Comparison of ENCODE assay signal across 9 mouse cellular contexts in genomic region chr12:70136185-70136756, GRCm38 (mm10). TPM values are rescaled to one million over a fixed set of nuclear protein-coding genes. Genes with fewer than 3 reads are reported as not detected.
DNase-seq lines count a peak whose midpoint lies in the region; ATAC-seq and TF ChIP-seq lines count a peak whose summit lies in the region.
"Had no signal": no experiment of that assay in that cellular context is flagged by ENCODE, and none has a peak within 500 bp of the region (broad histone marks: within the 10 kb centered on the region; RNA-seq: fewer than 3 reads in every experiment).

No protein-coding gene starts in this region.

- H3K4me2 ChIP-seq in heart, embryonic 11.5 days = no peak overlapping the region
- peak overlapping the region; percentile 32 for H3K4me2 ChIP-seq in lung, postnatal 0 days (replicated peaks; ENCODE audit: low read depth, low read length)
- H3K4me2 ChIP-seq in midbrain, embryonic 13.5 days (replicated peaks) = no peak overlapping the region

- ATAC-seq in heart, embryonic 11.5 days (replicated peaks; ENCODE audit: insufficient number of reproducible peaks, low FRiP score, low TSS enrichment) = no peak
- peak; percentile 97 for ATAC-seq in activated CD4-positive, CD25-positive, alpha-beta regulatory T cell, adult 4 months
- peak; percentile 59; the same call in 1 of the 2 replicates for ATAC-seq in lung, postnatal 0 days
- no peak for ATAC-seq in erythroid progenitor cell, adult 5-6 weeks (replicated peaks; ENCODE audit: low FRiP score, poor library complexity, severe bottlenecking)
- ATAC-seq in midbrain, embryonic 13.5 days = no peak

- TF ChIP-seq EP300 in lung, postnatal 0 days (IDR thresholded peaks at IDR 0.05) = no peak

- TF ChIP-seq CTCF in lung, postnatal 0 days (IDR thresholded peaks at IDR 0.05) = no peak; the same call in 1 of the 2 replicates

- H3K9me3 ChIP-seq in heart, embryonic 11.5 days (replicated peaks; ENCODE audit: control insufficient read depth, low read length) = no peaks in the 10 kb centered on the region
- H3K9me3 ChIP-seq in lung, postnatal 0 days (ENCODE audit: low read length) = no peaks in the 10 kb centered on the region
- H3K9me3 ChIP-seq in midbrain, embryonic 13.5 days = no peaks in the 10 kb centered on the region

- no peaks in the 10 kb centered on the region for H3K4me1 ChIP-seq in heart, embryonic 11.5 days (ENCODE audit: control insufficient read depth, insufficient read depth, low read length)
- no peaks in the 10 kb centered on the region for H3K4me1 ChIP-seq in lung, postnatal 0 days (ENCODE audit: insufficient read depth, low read depth, low read length)
- peaks cover 3% of the 10 kb centered on the region for H3K4me1 ChIP-seq in midbrain, embryonic 13.5 days (replicated peaks)

- no peaks in the 10 kb centered on the region for H3K27me3 ChIP-seq in heart, embryonic 11.5 days (ENCODE audit: control insufficient read depth, insufficient read depth, low read length)
- H3K27me3 ChIP-seq in lung, postnatal 0 days (replicated peaks; ENCODE audit: insufficient read depth, low read length) = no peaks in the 10 kb centered on the region
- H3K27me3 ChIP-seq in midbrain, embryonic 13.5 days = no peaks in the 10 kb centered on the region

- H3K27ac ChIP-seq in heart, embryonic 11.5 days (ENCODE audit: low read depth, low read length) = no peak overlapping the region
- no peak overlapping the region for H3K27ac ChIP-seq in lung, postnatal 0 days (ENCODE audit: low read length)
- no peak overlapping the region for H3K27ac ChIP-seq in midbrain, embryonic 13.5 days

- DNase-seq in heart, adult 8-10 months (ENCODE audit: low spot score) = peak; percentile 24
- peak; percentile 70 for DNase-seq in lung, postnatal 0 days (ENCODE audit: low spot score)
- DNase-seq in spleen, postnatal 36 days (ENCODE audit: low spot score in 2 of 2) = peak; percentile 76 to 78
- DNase-seq in left cerebral cortex, adult 18-20 months (ENCODE audit: low spot score in 2 of 2) = no peak
- DNase-seq: heart, postnatal 14 days had no signal

- H3K36me3 ChIP-seq in heart, embryonic 11.5 days (ENCODE audit: control insufficient read depth, insufficient read depth, low read length) = no peaks in the 10 kb centered on the region
- no peaks in the 10 kb centered on the region for H3K36me3 ChIP-seq in lung, postnatal 0 days (ENCODE audit: insufficient read depth, low read length)
- H3K36me3 ChIP-seq in midbrain, embryonic 13.5 days = no peaks in the 10 kb centered on the region

- no peak overlapping the region for H3K9ac ChIP-seq in heart, embryonic 11.5 days (ENCODE audit: low read depth, low read length)
- no peak overlapping the region for H3K9ac ChIP-seq in lung, postnatal 0 days (replicated peaks; ENCODE audit: low read depth)
- no peak overlapping the region for H3K9ac ChIP-seq in midbrain, embryonic 13.5 days (replicated peaks)

- 68% methylated on average over 12 of the region's 12 CpGs for WGBS in heart, embryonic 11.5 days (ENCODE audit: insufficient replicate concordance)
- 34% methylated on average over 12 of the region's 12 CpGs for WGBS in lung, postnatal 0 days
- 51% methylated on average over 12 of the region's 12 CpGs for WGBS in midbrain, embryonic 13.5 days

- H3K4me3 ChIP-seq in heart, embryonic 11.5 days (ENCODE audit: low read depth, low read length) = no peak overlapping the region
- no peak overlapping the region; the same call in 1 of the 2 replicates for H3K4me3 ChIP-seq in lung, postnatal 0 days (ENCODE audit: low read depth, low read length)
- no peak overlapping the region for H3K4me3 ChIP-seq in midbrain, embryonic 13.5 days (replicated peaks)

RNA-seq across cellular contexts. Expression of gene Abhd12b, which starts 17.7 kb away (rescaled TPM):
- total RNA-seq in heart, adult 8-10 months (2022) = not detected
- not detected in 2 replicates for polyA plus RNA-seq in heart, embryonic 11.5 days (2014; fragmentation: Nextera tagmentation; extraction: Ambion mirVana)
- polyA plus RNA-seq in activated CD4-positive, CD25-positive, alpha-beta regulatory T cell, adult 4 months (2017; shearing (Covaris generic)) = 1 to 10 TPM; 1.0 to 1.2 TPM
- polyA plus RNA-seq in lung, postnatal 0 days (2015; fragmentation: Nextera tagmentation; extraction: Ambion mirVana) = 0.45 and 0.57 TPM in 2 replicates
- not detected for total RNA-seq in left cerebral cortex, adult 18-20 months (2021)
- total RNA-seq in erythroid progenitor cell, adult 5-6 weeks (2015; ENCODE audit: low replicate concordance) = not detected in 2 replicates
- total RNA-seq in erythroid progenitor cell, adult 5-6 weeks (2017; ENCODE audit: low replicate concordance) = not detected in 2 replicates
- 0.34 and 0.45 TPM in 2 replicates for polyA plus RNA-seq in midbrain, embryonic 13.5 days (2015; fragmentation: Nextera tagmentation; extraction: Ambion mirVana)
- total RNA-seq: heart, postnatal 14 days had no signal

RNA-seq across cellular contexts. Expression of gene Nin, which starts 22.8 kb away (rescaled TPM):
- total RNA-seq in heart, adult 8-10 months (2022) = 10 to 100 TPM; 13.1 to 17.0 (median 14.7) TPM
- polyA plus RNA-seq in heart, embryonic 11.5 days (2014; fragmentation: Nextera tagmentation; extraction: Ambion mirVana) = 7.8 and 9.1 TPM in 2 replicates
- 10 to 100 TPM; 19.2 to 24.3 TPM for polyA plus RNA-seq in activated CD4-positive, CD25-positive, alpha-beta regulatory T cell, adult 4 months (2017; shearing (Covaris generic))
- polyA plus RNA-seq in lung, postnatal 0 days (2015; fragmentation: Nextera tagmentation; extraction: Ambion mirVana) = 8.3 and 8.6 TPM in 2 replicates
- total RNA-seq in left cerebral cortex, adult 18-20 months (2021) = 10 to 100 TPM; 54.0 to 66.9 TPM
- total RNA-seq in erythroid progenitor cell, adult 5-6 weeks (2015; ENCODE audit: low replicate concordance) = 16.2 and 36.0 TPM in 2 replicates
- 22.6 and 30.4 TPM in 2 replicates for total RNA-seq in erythroid progenitor cell, adult 5-6 weeks (2017; ENCODE audit: low replicate concordance)
- polyA plus RNA-seq in midbrain, embryonic 13.5 days (2015; fragmentation: Nextera tagmentation; extraction: Ambion mirVana) = 14.9 and 16.6 TPM in 2 replicates

Comparison
In these comparisons a context has a peak if more than half of its experiments do, and no peak if none do; other contexts are left out.
1. DNase-seq: peak in heart, adult 8-10 months (single experiment), lung, postnatal 0 days (single experiment) and spleen, postnatal 36 days (2 of 2); none in left cerebral cortex, adult 18-20 months (0 of 2).
2. ATAC-seq: peak in activated CD4-positive, CD25-positive, alpha-beta regulatory T cell, adult 4 months (single experiment) and lung, postnatal 0 days (single experiment); none in heart, embryonic 11.5 days (single experiment), erythroid progenitor cell, adult 5-6 weeks (single experiment) and midbrain, embryonic 13.5 days (single experiment).